Mouse (Mus musculus) embryonic fibroblast, embryonic 13.5 days (primary cell): ENCODE data around the gene Naf1. TPM values are rescaled to one million over a fixed set of nuclear protein-coding genes. Genes with fewer than 3 reads are reported as not detected.

ENCODE experiments used
- H3K27ac ChIP-seq: 2 replicates; pipeline ENCODE4 v1.5.1; 2012; ENCODE audit warnings: low read length, control low read depth, inconsistent platforms; ENCODE audit not compliant: insufficient read depth
- H3K4me1 ChIP-seq: 2 replicates; pipeline ENCODE4 v1.6.1; 2011; ENCODE audit warnings: low read length; ENCODE audit not compliant: control insufficient read depth, insufficient read depth
- H3K4me3 ChIP-seq: 2 replicates; pipeline ENCODE4 v1.5.1; 2011; ENCODE audit warnings: mild to moderate bottlenecking, control low read depth, low read length; ENCODE audit not compliant: insufficient read depth
- CTCF ChIP-seq: IDR thresholded peaks from 2 replicates; pipeline ENCODE4 v1.5.1; 2011; ENCODE audit warnings: mild to moderate bottlenecking, control low read depth, low read length, moderate library complexity, borderline replicate concordance; ENCODE audit not compliant: insufficient read depth
- POLR2A ChIP-seq: IDR thresholded peaks from 2 replicates; pipeline ENCODE4 v1.6.1; 2011; ENCODE audit warnings: low read depth, mild to moderate bottlenecking, control low read depth, low read length, moderate library complexity
- polyA plus RNA-seq: library from polyadenylated mRNA; stranded (reverse); fragments of >200 nt; gene quantifications from 2 replicates; pipeline ENCODE4 v1.2.4, GENCODE M21; 2011; ENCODE audit warnings: low read depth; ENCODE audit not compliant: missing spikeins, insufficient read length

Gene Naf1
- 15.4 and 16.0 TPM in 2 replicates for polyA plus RNA-seq

GRCm38 (mm10) chr8:66860023-66860422 lies at the start of gene Naf1:
Gene Naf1 (plus strand): TSS chr8:66860217.
- Histone ChIP-seq H3K4me1 (peaks cover 4% of the 10 kb centered on the region), H3K4me3 (peak within 1 kb of the TSS; percentile 85), H3K27ac (no peak within 1 kb of the TSS)
- TF ChIP-seq CTCF: no peak
- TF ChIP-seq POLR2A: peak; percentile 41; the same call in 1 of the 2 replicates

DNA sequence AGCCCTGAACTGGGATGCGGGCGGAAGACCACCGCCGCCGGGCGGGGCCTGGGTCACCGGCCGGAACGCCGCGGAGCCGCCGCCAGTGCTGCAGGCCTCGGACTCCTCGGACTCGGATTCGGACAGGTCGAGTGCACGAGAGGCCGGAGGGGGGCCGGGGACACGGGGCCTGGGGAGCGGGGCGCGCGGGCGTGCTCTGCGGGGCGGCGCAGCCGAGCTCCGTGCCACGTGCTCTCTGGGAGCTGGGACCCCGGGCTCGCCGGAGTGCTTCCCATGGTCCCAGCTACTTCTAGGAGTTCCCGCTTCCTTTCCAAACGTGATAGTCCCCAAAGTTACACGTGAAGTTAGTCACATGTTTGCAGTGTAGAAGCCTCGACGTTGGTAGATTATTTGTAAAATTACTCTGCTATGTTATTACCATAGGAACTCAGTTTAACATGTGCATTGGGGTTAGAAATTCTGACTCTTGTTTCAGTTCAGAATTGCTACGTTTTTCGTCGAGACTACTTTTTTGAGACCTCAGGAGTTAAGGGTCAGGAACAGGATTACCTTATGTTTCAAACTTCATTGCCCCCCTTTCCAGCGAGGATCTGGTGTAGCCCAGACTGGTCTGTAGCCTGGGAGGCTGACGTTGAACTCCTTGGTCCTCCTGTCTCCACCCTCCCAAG lies 1.0 kb downstream of the Naf1 start:
- Histone ChIP-seq H3K27ac (no peak overlapping the region), H3K4me3 (peak overlapping the region; percentile 85), H3K4me1 (peaks cover 4% of the 10 kb centered on the region)
- TF ChIP-seq POLR2A: no peak
- TF ChIP-seq CTCF: no peak

- TF ChIP-seq CTCF: no peak
- Histone ChIP-seq H3K27ac (no peak overlapping the region), H3K4me3 (peak overlapping the region; percentile 85), H3K4me1 (peaks cover 4% of the 10 kb centered on the region)
Observed at GRCm38 (mm10) chr8:66861589-66862500, 1.8 kb downstream of the Naf1 start.

DNA sequence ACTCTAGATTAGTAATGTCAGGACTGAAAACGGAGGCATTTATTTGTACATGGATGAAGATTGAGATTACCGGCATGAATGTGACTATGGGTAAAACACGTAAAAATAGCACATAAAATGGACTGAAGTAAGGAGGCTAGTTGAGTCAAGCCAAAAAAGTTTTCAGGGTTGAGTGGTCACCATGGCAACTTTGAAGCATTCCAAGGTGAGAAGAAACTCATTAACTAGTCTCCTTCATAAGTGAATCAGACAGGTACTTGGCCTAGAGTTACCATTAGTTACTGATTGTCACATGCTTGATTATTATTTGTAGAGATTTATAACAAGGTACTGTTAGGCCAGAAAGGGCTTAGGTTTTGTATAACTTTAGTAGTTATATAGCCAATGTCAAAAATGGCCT lies 3.7 kb downstream of the Naf1 start:
- Histone ChIP-seq H3K4me3 (no peak overlapping the region), H3K4me1 (peaks cover 4% of the 10 kb centered on the region), H3K27ac (no peak overlapping the region)
- TF ChIP-seq POLR2A (no peak), CTCF (no peak)

- TF ChIP-seq CTCF (no peak), POLR2A (no peak)
Observed at GRCm38 (mm10) chr8:66865120-66865519, 5.1 kb downstream of the Naf1 start.

GRCm38 (mm10) chr8:66867679-66868078 lies 7.7 kb downstream of the Naf1 start:
- Histone ChIP-seq H3K27ac (no peak overlapping the region), H3K4me3 (no peak overlapping the region), H3K4me1 (no peaks in the 10 kb centered on the region)
- TF ChIP-seq POLR2A: no peak

More at GRCm38 (mm10) chr8:66865120-66865519, 5.1 kb downstream of the Naf1 start:
- Histone ChIP-seq H3K27ac (no peak overlapping the region), H3K4me3 (no peak overlapping the region), H3K4me1 (peaks cover 4% of the 10 kb centered on the region)

DNA sequence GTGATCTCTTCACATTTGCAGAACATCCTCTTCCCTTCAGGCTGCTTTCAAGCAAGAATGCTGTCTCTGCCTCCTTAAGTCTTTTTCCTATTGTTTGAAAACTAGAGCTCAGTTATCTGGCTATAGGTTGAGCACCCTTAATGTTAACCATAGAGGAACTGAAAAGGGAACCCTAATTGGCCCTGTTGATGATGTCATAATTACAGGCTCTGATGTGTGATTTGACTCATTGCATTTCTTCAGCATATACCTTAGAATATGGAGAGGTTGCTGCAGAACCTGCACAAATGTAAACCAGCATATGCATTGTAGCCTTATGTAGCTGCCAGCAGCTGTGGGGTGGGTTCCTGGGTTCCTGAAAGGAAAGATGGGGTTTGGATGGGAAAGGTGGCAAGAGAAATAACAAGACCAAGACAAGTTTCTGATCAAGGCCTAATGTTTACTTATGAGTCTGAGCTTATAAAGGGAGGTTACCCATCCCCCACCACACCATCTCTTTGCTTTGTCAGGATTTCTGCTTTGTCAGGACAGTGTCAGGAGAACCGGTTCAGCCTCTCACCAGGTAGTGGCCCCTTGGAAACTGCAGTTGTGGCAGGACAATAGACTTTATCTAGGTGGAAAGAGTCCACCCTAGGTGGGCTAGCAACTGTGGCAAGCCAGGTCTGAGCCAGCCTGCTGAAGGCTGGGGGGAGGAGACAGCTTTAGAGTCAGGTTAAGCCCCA lies 9.4 kb downstream of the Naf1 start:
- Histone ChIP-seq H3K4me1 (no peaks in the 10 kb centered on the region), H3K27ac (no peak overlapping the region), H3K4me3 (no peak overlapping the region)
- TF ChIP-seq CTCF: no peak
- no peak for TF ChIP-seq POLR2A

- no peak overlapping the region for H3K4me3 ChIP-seq
Observed at GRCm38 (mm10) chr8:66883866-66884265, 23.8 kb downstream of the Naf1 start.

DNA sequence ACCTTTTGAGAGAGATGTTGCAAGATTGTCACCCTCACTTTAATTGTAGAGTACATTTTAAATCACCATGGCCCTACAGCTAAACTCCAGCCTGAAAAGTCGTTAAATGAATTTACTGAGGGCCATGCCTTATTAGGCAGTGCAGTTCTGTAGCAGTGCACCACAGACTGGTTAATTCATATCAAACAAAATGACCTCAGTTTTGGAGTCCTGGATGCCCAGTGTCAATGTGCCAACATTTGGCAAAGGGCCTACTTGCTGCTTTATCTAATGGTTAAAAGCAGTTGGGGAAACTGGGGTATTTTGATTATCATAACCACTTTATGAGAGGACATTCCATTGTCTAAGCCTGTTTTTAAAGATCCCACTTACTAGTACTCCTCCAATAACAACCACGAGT lies 31.9 kb downstream of the Naf1 start:
- H3K4me1 ChIP-seq: no peaks in the 10 kb centered on the region
- no peak overlapping the region for H3K27ac ChIP-seq
- H3K4me3 ChIP-seq: no peak overlapping the region
- TF ChIP-seq POLR2A (no peak), CTCF (no peak)

More at GRCm38 (mm10) chr8:66883866-66884265, 23.8 kb downstream of the Naf1 start:
- no peak for TF ChIP-seq CTCF
- no peak for TF ChIP-seq POLR2A
- Histone ChIP-seq H3K27ac (no peak overlapping the region), H3K4me1 (no peaks in the 10 kb centered on the region)

- TF ChIP-seq CTCF (no peak), POLR2A (no peak)
- H3K4me1 ChIP-seq: no peaks in the 10 kb centered on the region
- H3K4me3 ChIP-seq: no peak overlapping the region
- no peak overlapping the region for H3K27ac ChIP-seq
Observed at GRCm38 (mm10) chr8:66905000-66905399, 45.0 kb downstream of the Naf1 start.
